Mouse (Mus musculus): ENCODE data around the gene Gm12569. TPM values are rescaled to one million over a fixed set of nuclear protein-coding genes. Genes with fewer than 3 reads are reported as not detected.

Gene Gm12569
- not detected for total RNA-seq (2023)

DNA sequence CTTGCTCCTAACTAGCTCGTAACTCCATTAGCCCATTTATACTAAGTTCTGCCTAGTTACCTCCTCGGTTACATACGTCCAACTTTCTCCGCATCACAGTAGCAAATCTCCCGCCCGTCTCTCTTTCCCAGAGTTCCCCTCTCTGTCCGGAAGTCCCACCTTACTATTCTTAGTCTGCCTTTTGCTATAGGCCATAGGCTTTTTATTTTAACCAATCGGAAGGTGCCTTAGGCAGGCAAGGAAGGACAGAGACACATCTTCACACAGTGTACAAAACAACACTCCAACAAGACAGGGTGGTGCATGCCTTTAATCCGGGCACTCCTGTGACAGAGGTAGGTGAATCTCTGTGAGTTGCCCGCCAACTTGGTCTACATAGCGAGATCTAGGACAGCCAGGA, at the start of gene Gm12569:
Gene Gm12569 (plus strand): TSS at position 166 of the 400 bp plus-strand sequence.

GRCm38 (mm10) chr11:51261680-51262219, 41.5 kb downstream of the Gm12569 start, which contains the start of gene Clk4:
Gene Clk4 (plus strand): TSS chr11:51261730.

GRCm38 (mm10) chr11:51262342-51263285, 42.3 kb downstream of the Gm12569 start, which contains the start of gene BC049762:
Gene BC049762 (minus strand): TSS chr11:51263046.

Other genes starting within 250 kb of the Gm12569 start
- gene Olfr1377, start 238.5 kb upstream of the Gm12569 start, total RNA-seq (2023), result not detected
- gene Olfr51, start 216.9 kb upstream of the Gm12569 start, total RNA-seq (2023), result not detected
- gene Olfr54, start 206.2 kb upstream of the Gm12569 start, total RNA-seq (2023), result not detected
- gene Olfr1375, start 172.4 kb upstream of the Gm12569 start, total RNA-seq (2023), result not detected
- gene Zfp354a, start 161.2 kb upstream of the Gm12569 start, total RNA-seq (2023), result not detected
- 376 TPM for gene Clk4, start 41.3 kb downstream of the Gm12569 start, total RNA-seq (2023)
- not detected for gene BC049762, start 42.6 kb downstream of the Gm12569 start, total RNA-seq (2023)
- 0.73 TPM for gene Col23a1, start 69.4 kb downstream of the Gm12569 start, total RNA-seq (2023)